Mouse (Mus musculus) neural tube, embryonic 11.5 days (tissue): ENCODE measurements around the gene Vcan. TPM values are rescaled to one million over a fixed set of nuclear protein-coding genes. Genes with fewer than 3 reads are reported as not detected.
"Not testable (repeated sequence)": the region's sequence is repeated elsewhere in the genome, so short reads cannot be mapped to it uniquely, and the experiment has no call there.

Experiments used
- ATAC-seq: fragments of 200-750 bp; cut with Nextera tagmentation; 2 replicates; pipeline ENCODE4 v1.8.0; 2017; ENCODE audit warnings: moderate number of reproducible peaks, mild to moderate bottlenecking, moderate TSS enrichment, moderate library complexity; ENCODE audit not compliant: insufficient read depth, low FRiP score, low TSS enrichment
- DNase-seq: peaks from one replicate; pipeline ENCODE4 v3.0.0-alpha.2; 2015; ENCODE audit warnings: low spot score
- H3K27ac ChIP-seq: fragments of 300-500 bp; sonication (generic); 2 replicates; pipeline ENCODE4 v1.5.1; 2014; ENCODE audit warnings: low read depth, mild to moderate bottlenecking, low read length
- H3K27me3 ChIP-seq: fragments of 300-500 bp; sonication (generic); 2 replicates; pipeline ENCODE4 v1.6.1; 2014; ENCODE audit warnings: mild to moderate bottlenecking, low read length, mixed read lengths; ENCODE audit not compliant: control insufficient read depth, insufficient read depth
- H3K36me3 ChIP-seq: fragments of 300-500 bp; sonication (generic); 2 replicates; pipeline ENCODE4 v1.6.1; 2014; ENCODE audit warnings: mild to moderate bottlenecking, low read length, moderate library complexity, mixed read lengths; ENCODE audit not compliant: control insufficient read depth, insufficient read depth
- H3K4me1 ChIP-seq: fragments of 300-500 bp; sonication (generic); 2 replicates; pipeline ENCODE4 v1.6.1; 2014; ENCODE audit warnings: low read length, mixed read lengths; ENCODE audit not compliant: control insufficient read depth, insufficient read depth
- H3K4me2 ChIP-seq: fragments of 300-500 bp; sonication (generic); 2 replicates; pipeline ENCODE4 v1.6.1; 2014; ENCODE audit warnings: low read depth, mild to moderate bottlenecking, moderate library complexity
- H3K4me3 ChIP-seq: fragments of 300-500 bp; sonication (generic); 2 replicates; pipeline ENCODE4 v1.5.1; 2014; ENCODE audit warnings: low read depth, low read length
- H3K9ac ChIP-seq: fragments of 300-500 bp; sonication (generic); 2 replicates; pipeline ENCODE4 v1.6.1; 2014; ENCODE audit warnings: mild to moderate bottlenecking, low read length
- H3K9me3 ChIP-seq: fragments of 300-500 bp; sonication (generic); 2 replicates; pipeline ENCODE4 v1.6.1; 2016; ENCODE audit warnings: low read length; ENCODE audit not compliant: control insufficient read depth
- WGBS: fragments of 180-500 bp; shearing (Covaris S2); extraction: QIAGEN DNeasy Blood & Tissue Kit; methylation state at CpG from one replicate; pipeline ENCODE4 v1.1.7; 2014; 5-methylcytosine and 5-hydroxymethylcytosine counted together
- polyA plus RNA-seq: library from polyadenylated mRNA; unstranded; fragments of >200 nt; fragmentation: Nextera tagmentation; extraction: Ambion mirVana; gene quantifications from 2 replicates; pipeline ENCODE4 v1.2.1, GENCODE M21; 2014

Gene Vcan
- polyA plus RNA-seq, 1 experiment from 2014 or later, result 63.0 TPM

DNA sequence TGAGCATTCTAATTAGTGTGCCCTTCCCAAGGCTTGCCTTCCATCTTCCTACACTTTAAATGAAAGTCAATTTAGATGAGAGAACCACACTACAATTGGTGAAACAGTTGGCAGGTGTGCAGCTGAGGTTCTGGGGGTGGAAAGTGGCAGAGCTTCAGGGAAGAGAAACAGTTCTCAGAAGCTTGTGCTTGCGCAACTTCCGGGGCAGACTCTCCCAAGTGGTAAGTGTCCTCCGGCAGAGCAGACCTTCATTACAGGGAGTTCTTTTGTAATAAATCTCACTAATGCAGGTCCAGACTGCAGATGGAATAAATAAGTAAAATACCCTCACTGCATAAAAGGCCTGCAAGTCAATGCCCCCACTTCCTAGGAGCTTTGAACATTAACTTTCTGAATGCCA is 23.7 kb upstream of the Vcan start:
- Histone ChIP-seq H3K27me3 (no peaks in the 10 kb centered on the region), H3K9me3 (no peaks in the 10 kb centered on the region), H3K36me3 (no peaks in the 10 kb centered on the region), H3K4me3 (no peak overlapping the region), H3K4me2 (no peak overlapping the region), H3K9ac (no peak overlapping the region), H3K4me1 (no peaks in the 10 kb centered on the region), H3K27ac (no peak overlapping the region)
- WGBS, result 80% methylated on average over 3 of the region's 3 CpGs
- ATAC-seq (no peak), DNase-seq (no peak)

DNA sequence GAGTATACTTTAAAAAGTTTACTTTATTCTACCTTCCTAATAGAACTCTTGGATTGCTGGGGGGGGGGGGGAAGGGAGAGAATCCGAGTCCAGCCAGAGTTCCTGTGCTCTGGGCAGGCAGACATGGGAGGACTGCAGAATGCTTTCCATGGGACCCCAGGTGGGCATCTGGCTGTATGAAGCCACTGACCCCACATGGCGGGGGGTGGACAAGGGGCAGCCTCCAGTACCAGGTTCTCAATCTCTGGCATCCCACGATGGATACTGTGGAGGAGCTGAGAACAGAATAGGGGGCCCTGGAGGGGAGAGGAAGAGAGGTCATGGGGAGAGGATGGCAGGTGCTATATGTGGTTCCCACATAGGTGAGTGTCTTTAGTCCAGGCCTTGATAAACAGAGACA is 20.0 kb upstream of the Vcan start:
- Histone ChIP-seq H3K27me3 (no peaks in the 10 kb centered on the region), H3K4me2 (no peak overlapping the region), H3K9me3 (no peaks in the 10 kb centered on the region), H3K4me3 (no peak overlapping the region), H3K9ac (no peak overlapping the region), H3K36me3 (no peaks in the 10 kb centered on the region), H3K27ac (no peak overlapping the region), H3K4me1 (no peaks in the 10 kb centered on the region)
- ATAC-seq (no peak), DNase-seq (no peak)
- WGBS, result 88% methylated on average over 3 of the region's 3 CpGs

DNA sequence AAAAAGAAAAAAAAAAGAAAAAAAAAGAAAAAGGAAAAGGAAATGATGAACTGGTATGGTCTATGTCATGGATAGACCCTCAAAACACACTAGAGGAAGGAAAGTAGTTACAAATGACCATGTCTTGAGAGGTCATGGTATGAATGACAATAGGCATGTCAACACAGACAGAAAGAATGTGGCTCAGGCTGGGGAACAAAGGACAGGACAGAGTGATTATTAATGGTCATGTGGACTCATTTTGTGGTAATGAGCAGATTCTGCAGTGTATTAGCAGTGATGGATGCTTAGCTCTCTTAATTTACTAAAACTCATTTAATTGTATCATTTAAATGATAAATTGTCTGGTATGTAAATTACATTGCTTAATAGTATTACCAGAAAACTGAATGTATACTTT is 14.0 kb upstream of the Vcan start:
- Histone ChIP-seq H3K27ac (no peak overlapping the region), H3K9ac (no peak overlapping the region), H3K4me3 (no peak overlapping the region), H3K9me3 (no peaks in the 10 kb centered on the region), H3K4me2 (no peak overlapping the region), H3K36me3 (no peaks in the 10 kb centered on the region), H3K4me1 (no peaks in the 10 kb centered on the region), H3K27me3 (no peaks in the 10 kb centered on the region)
- DNase-seq (no peak), ATAC-seq (no peak)

DNA sequence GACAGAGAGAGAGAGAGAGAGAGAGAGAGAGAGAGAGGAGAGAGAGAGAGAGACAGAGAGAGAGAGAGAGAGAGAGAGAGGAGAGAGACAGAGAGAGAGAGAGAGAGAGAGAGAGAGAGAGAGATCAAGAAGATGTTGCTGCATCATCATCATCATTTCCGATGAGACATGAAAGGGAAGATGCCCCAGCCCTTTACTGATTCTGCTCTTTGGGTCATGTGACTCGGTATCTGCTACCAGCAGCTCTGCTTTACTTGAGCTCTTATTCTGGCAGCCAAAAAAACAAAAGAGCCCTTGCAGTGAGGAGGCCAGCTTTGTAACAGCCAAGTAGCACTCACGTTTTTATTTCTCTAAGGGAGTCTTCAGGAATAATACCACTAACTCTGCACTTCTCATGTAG is 8.3 kb upstream of the Vcan start:
- not testable (repeated sequence) for H3K4me2 ChIP-seq, H3K9me3 ChIP-seq, DNase-seq, ATAC-seq, H3K4me3 ChIP-seq, H3K27ac ChIP-seq, H3K27me3 ChIP-seq, H3K36me3 ChIP-seq, H3K9ac ChIP-seq, H3K4me1 ChIP-seq
- 26% methylated on average over 3 of the region's 3 CpGs for WGBS

DNA sequence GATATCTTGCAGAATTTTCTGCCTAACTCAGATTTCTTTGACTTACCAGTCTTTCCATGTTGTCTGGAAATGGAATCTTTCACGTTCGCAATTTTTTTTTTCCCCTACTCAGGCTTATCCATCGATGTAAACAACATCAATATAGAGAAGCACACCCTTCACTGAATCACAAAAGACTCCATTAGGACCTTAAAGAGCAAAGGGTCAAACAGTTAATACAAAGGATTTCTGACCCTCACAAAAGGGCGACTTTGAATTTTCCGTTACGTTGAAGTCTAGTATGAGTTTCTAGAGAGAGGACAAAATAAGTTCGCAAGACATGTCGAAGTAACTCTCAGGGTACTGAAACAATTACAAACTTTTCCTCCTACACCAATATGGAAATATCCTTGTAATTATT is 892 bp upstream of the Vcan start:
- Histone ChIP-seq H3K4me1 (peaks cover 3% of the 10 kb centered on the region), H3K27ac (no peak overlapping the region), H3K36me3 (no peaks in the 10 kb centered on the region), H3K4me3 (peak overlapping the region; percentile 64; the same call in 1 of the 2 replicates), H3K9me3 (no peaks in the 10 kb centered on the region), H3K27me3 (no peaks in the 10 kb centered on the region), H3K9ac (peak overlapping the region; percentile 84; the same call in 1 of the 2 replicates), H3K4me2 (peak overlapping the region; percentile 90)
- WGBS, result 6% methylated on average over 8 of the region's 8 CpGs
- no peak for ATAC-seq
- no peak for DNase-seq

DNA sequence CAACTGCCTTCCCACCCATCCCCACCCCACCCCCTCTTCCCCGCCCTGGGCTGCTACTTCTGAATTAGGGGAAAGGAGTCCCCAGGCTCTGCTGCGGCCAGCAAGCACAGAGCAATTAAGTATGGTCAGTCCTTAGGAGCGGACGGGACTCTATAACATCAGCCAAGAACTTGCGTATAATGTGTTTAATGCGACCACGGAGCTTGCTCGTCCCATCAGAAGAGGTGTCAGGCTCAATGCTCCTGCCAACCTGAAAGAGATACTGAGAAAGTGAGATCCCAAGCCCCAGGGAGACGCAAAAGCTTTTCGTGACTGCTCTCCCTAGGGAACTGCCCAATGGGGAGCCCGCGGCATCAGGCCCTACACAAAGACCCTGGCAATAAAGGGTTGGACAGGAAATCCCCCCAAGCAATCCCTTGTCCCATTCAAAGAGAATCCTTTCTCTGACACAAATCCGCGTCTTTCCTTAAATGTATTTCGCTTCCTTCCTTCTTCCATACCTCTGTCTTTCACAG is 434 bp upstream of the Vcan start:
- ATAC-seq, result peak; percentile 14
- Histone ChIP-seq H3K27ac (peak overlapping the region; percentile 53; the same call in 1 of the 2 replicates), H3K27me3 (no peaks in the 10 kb centered on the region), H3K4me2 (peak overlapping the region; percentile 90), H3K4me3 (peak overlapping the region; percentile 64), H3K4me1 (peaks cover 3% of the 10 kb centered on the region), H3K9ac (peak overlapping the region; percentile 84), H3K9me3 (no peaks in the 10 kb centered on the region), H3K36me3 (no peaks in the 10 kb centered on the region)
- 1% methylated on average over 15 of the region's 15 CpGs for WGBS
- no peak for DNase-seq

DNA sequence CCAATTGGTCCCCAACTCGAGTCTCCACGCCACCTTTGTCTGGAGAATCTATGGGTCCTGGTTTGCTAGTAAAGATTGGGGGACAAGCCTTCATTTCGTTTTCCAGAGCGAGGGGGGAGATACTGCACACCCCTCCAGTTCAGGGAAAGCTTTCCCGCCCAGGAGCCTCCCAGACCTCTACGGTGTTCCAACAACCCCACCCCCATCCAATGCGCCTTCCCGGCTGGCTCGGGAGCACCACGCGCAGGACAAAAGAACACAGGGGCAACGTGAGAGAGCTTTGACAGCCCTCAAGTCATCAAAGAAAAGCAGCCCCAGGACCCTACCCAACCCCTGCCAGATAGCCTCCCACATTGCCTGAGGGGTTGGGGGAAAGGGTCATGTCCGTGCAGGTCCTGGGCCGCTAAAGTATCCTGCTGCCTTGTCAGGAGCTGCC is 1.2 kb downstream of the Vcan start:
- H3K4me3 ChIP-seq, result peak overlapping the region; percentile 64
- ATAC-seq (peak; percentile 22), DNase-seq (peak; percentile 76)
- H3K4me1 ChIP-seq, result peaks cover 3% of the 10 kb centered on the region
- no peaks in the 10 kb centered on the region for H3K27me3 ChIP-seq
- under 1% methylated on average over 14 of the region's 14 CpGs for WGBS
- peak overlapping the region; percentile 90 for H3K4me2 ChIP-seq
- H3K9me3 ChIP-seq, result no peaks in the 10 kb centered on the region
- peak overlapping the region; percentile 84 for H3K9ac ChIP-seq
- no peaks in the 10 kb centered on the region for H3K36me3 ChIP-seq
- peak overlapping the region; percentile 78 for H3K27ac ChIP-seq

DNA sequence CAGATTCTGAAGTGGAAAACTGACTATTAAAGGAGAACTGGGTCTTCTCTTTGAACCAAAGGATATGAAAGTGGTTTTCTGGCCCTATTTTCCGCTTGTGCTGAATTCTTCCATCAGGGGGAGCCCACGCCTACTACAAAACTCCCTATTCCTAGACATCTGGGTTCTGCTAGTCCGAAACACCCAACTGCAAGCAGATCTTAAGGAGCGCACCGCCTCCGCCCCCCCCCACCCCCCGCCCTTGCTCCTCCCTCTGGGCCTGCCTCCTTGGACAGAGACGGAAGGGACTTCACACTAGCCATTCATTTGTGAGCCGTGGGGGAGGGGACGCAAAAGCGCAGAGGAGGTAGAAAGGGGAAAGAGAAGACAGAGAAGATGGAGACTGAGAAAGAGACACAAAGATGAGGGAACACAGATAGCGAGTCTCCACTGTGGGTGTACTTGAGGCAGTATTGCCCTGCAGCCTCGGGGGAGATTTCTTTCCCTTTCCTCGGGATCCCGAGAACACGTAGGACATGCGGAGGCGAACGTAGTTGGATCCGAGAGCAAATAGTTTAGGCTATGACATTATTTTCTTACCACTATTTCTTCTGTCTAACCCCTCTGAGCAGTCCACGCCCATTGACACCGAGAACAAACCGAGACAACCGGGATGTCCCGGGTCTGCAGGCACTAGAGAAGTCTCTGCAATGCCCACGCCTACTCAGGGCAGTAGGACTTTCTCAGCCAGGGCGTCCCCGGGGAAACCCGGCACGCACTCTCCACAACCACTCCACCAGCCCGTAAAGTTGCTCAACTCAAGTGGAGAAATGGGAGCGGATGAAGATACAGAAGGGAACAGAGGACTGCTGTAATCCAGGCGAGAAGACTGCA is 1.8 kb downstream of the Vcan start:
- H3K4me2 ChIP-seq, result peak overlapping the region; percentile 90
- ATAC-seq (peak; percentile 89), DNase-seq (peak; percentile 85)
- H3K27me3 ChIP-seq, result no peaks in the 10 kb centered on the region
- H3K36me3 ChIP-seq, result no peaks in the 10 kb centered on the region
- H3K4me1 ChIP-seq, result peaks cover 3% of the 10 kb centered on the region
- under 1% methylated on average over 33 of the region's 33 CpGs for WGBS
- H3K9ac ChIP-seq, result peak overlapping the region; percentile 84
- H3K9me3 ChIP-seq, result no peaks in the 10 kb centered on the region
- H3K27ac ChIP-seq, result peak overlapping the region; percentile 78
- H3K4me3 ChIP-seq, result peak overlapping the region; percentile 64
